In the genomic region with DNA sequence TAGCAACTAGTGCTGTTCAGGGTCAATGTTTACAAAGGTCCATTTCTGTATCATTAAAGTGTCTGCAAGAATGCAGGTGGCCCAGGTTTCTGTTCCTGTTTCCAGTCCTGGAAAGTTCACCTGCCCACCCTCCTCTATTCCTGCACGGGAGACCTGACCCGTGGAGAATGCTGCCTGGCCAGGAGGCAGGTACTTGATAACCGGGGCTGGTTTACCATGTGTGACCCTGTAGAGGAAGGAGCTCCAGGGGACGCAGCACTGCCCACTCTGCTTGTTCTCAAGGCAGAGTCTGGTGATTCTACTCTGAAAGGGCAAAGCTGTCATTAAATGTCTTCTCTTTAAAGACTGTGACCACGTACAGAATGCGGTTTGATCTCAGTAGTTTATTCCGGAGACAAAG, we compare ENCODE assay signal across 26 mouse cellular contexts. TPM values are rescaled to one million over a fixed set of nuclear protein-coding genes. Genes with fewer than 3 reads are reported as not detected.
DNase-seq lines count a peak whose midpoint lies in the region; ATAC-seq and TF ChIP-seq lines count a peak whose summit lies in the region.
"Had no signal": no experiment of that assay in that cellular context is flagged by ENCODE, and none has a peak within 500 bp of the region (broad histone marks: within the 10 kb centered on the region; RNA-seq: fewer than 3 reads in every experiment).

No protein-coding gene starts in this region.

- H3K4me2 ChIP-seq in kidney, embryonic 16.5 days (replicated peaks; ENCODE audit: low read depth, low read length) = no peak overlapping the region
- no peak overlapping the region for H3K4me2 ChIP-seq in CH12.LX (ENCODE audit: insufficient read depth, low read depth, poor library complexity, severe bottlenecking)
- H3K4me2 ChIP-seq in hindbrain, embryonic 12.5 days (replicated peaks) = no peak overlapping the region
- H3K4me2 ChIP-seq: embryonic facial prominence, embryonic 13.5 days; embryonic facial prominence, embryonic 15.5 days; forebrain, embryonic 12.5 days had no signal

- no peak overlapping the region for H3K4me3 ChIP-seq in kidney, embryonic 16.5 days (ENCODE audit: low read length)
- no peak overlapping the region for H3K4me3 ChIP-seq in CH12.LX (replicated peaks in 1 of 3; ENCODE audit: low read depth in 2 of 3, low read length in 2 of 3, poor library complexity in 1 of 3)
- no peak overlapping the region for H3K4me3 ChIP-seq in hindbrain, embryonic 12.5 days
- H3K4me3 ChIP-seq: embryonic facial prominence, embryonic 13.5 days; embryonic facial prominence, embryonic 15.5 days; erythroblast, embryonic 14.5 days; forebrain, embryonic 10.5 days; forebrain, embryonic 12.5 days had no signal

- no peaks in the 10 kb centered on the region for H3K79me2 ChIP-seq in CH12.LX (replicated peaks; ENCODE audit: control insufficient read depth, extremely low read depth, insufficient read depth, poor library complexity, severe bottlenecking)

- no peaks in the 10 kb centered on the region for H3K27me3 ChIP-seq in kidney, embryonic 16.5 days (ENCODE audit: insufficient read depth, low read length)
- H3K27me3 ChIP-seq in CH12.LX (replicated peaks) = no peaks in the 10 kb centered on the region
- no peaks in the 10 kb centered on the region for H3K27me3 ChIP-seq in splenic B cell, adult 2 months (ENCODE audit: control insufficient read depth, insufficient read depth, low read length, poor library complexity, severe bottlenecking)
- no peaks in the 10 kb centered on the region for H3K27me3 ChIP-seq in hindbrain, embryonic 12.5 days
- H3K27me3 ChIP-seq: embryonic facial prominence, embryonic 13.5 days; embryonic facial prominence, embryonic 15.5 days; forebrain, embryonic 12.5 days; Patski had no signal

- dilution Hi-C loops in CH12.LX (cut with MboI; ENCODE audit: extremely low pct_ligation_motif_present, extremely low pct_unique_long_range_greater_than_20kb, low sequenced_read_pairs) = no loop called here

- peak; percentile 64; the same call in 1 of the 2 replicates for ATAC-seq in kidney, embryonic 16.5 days (ENCODE audit: low FRiP score, low TSS enrichment)
- no peak for ATAC-seq in hindbrain, embryonic 12.5 days (ENCODE audit: low FRiP score)
- ATAC-seq: activated CD4-positive, CD25-positive, alpha-beta regulatory T cell, adult 4 months; CD4-positive, CD25-positive, alpha-beta regulatory T cell, adult 4 months; forebrain, embryonic 14.5 days; forebrain, embryonic 16.5 days; Patski had no signal

- TF ChIP-seq EP300 in CH12.LX (IDR thresholded peaks at IDR 0.05; ENCODE audit: low read length) = peak; percentile 48; the same call in 1 of the 2 replicates

- no peak for TF ChIP-seq POLR2A in CH12.LX (IDR thresholded peaks at IDR 0.05; ENCODE audit: low read depth, low read length)

- in situ Hi-C loops in CH12.LX (cut with MboI; ENCODE audit: low pct_ligation_motif_present, low pct_unique_long_range_greater_than_20kb, low sequenced_read_pairs) = no loop called here

- peak; percentile 10 for DNase-seq in cerebellum, adult 9-11 months
- no peak for DNase-seq in cerebellum, adult 9-10 months
- DNase-seq in kidney, postnatal 10 days = no peak
- no peak for DNase-seq in CH12.LX (ENCODE audit: extremely low read depth)
- peak; percentile 32 for DNase-seq in splenic B cell, adult 2 months (ENCODE audit: low read depth, low spot score)
- DNase-seq in layer of hippocampus, adult 18-20 months (ENCODE audit: low spot score in 2 of 2) = no peak
- DNase-seq: adrenal gland, adult 8-10 months; adrenal gland, postnatal 14 days; adrenal gland, postnatal 36 days; B cell, adult 2 months; cerebellum, adult 18-20 months; cerebellum, postnatal 10 days; cerebellum, postnatal 25 days had no signal

- H3K9ac ChIP-seq in kidney, embryonic 16.5 days (replicated peaks; ENCODE audit: low read length) = no peak overlapping the region
- no peak overlapping the region for H3K9ac ChIP-seq in CH12.LX (ENCODE audit: insufficient read depth, low read depth)
- H3K9ac ChIP-seq in hindbrain, embryonic 12.5 days = no peak overlapping the region
- H3K9ac ChIP-seq: embryonic facial prominence, embryonic 13.5 days; embryonic facial prominence, embryonic 15.5 days; forebrain, embryonic 12.5 days had no signal

- TF ChIP-seq RAD21 in CH12.LX (IDR thresholded peaks at IDR 0.05; ENCODE audit: low read depth, low read length) = no peak

- no peaks in the 10 kb centered on the region for H3K9me3 ChIP-seq in kidney, embryonic 16.5 days (ENCODE audit: low read length)
- no peaks in the 10 kb centered on the region for H3K9me3 ChIP-seq in CH12.LX (replicated peaks; ENCODE audit: low read length)
- H3K9me3 ChIP-seq in hindbrain, embryonic 12.5 days (replicated peaks) = no peaks in the 10 kb centered on the region
- H3K9me3 ChIP-seq: embryonic facial prominence, embryonic 13.5 days; embryonic facial prominence, embryonic 15.5 days; forebrain, embryonic 10.5 days; forebrain, embryonic 12.5 days had no signal

- no peaks in the 10 kb centered on the region for H3K4me1 ChIP-seq in kidney, embryonic 16.5 days (ENCODE audit: insufficient read depth, low read length)
- peaks cover 5 to 53% of the 10 kb centered on the region in 2 experiments; a peak in 3 of 4 replicates for H3K4me1 ChIP-seq in CH12.LX (ENCODE audit: control insufficient read depth in 1 of 2, insufficient read depth in 2 of 2)
- no peaks in the 10 kb centered on the region for H3K4me1 ChIP-seq in hindbrain, embryonic 12.5 days
- H3K4me1 ChIP-seq: embryonic facial prominence, embryonic 13.5 days; embryonic facial prominence, embryonic 15.5 days; forebrain, embryonic 12.5 days had no signal

- H3K27ac ChIP-seq in kidney, embryonic 16.5 days (ENCODE audit: low read length) = no peak overlapping the region
- no peak overlapping the region for H3K27ac ChIP-seq in CH12.LX (ENCODE audit: insufficient read depth, low read depth)
- no peak overlapping the region for H3K27ac ChIP-seq in hindbrain, embryonic 12.5 days
- H3K27ac ChIP-seq: embryonic facial prominence, embryonic 13.5 days; embryonic facial prominence, embryonic 15.5 days; forebrain, embryonic 12.5 days had no signal

- TF ChIP-seq CTCF in CH12.LX (conservative IDR thresholded peaks at IDR 0.05 in 1 of 2, IDR thresholded peaks at IDR 0.05 in 1 of 2; ENCODE audit: low read depth in 2 of 2, low read length in 2 of 2) = no peak

- H3K36me3 ChIP-seq in kidney, embryonic 16.5 days (ENCODE audit: insufficient read depth, low read length) = peaks cover 8% of the 10 kb centered on the region; the same call in 1 of the 2 replicates
- H3K36me3 ChIP-seq in CH12.LX (replicated peaks in 1 of 2; ENCODE audit: control insufficient read depth in 1 of 2, insufficient read depth in 1 of 2, low read length in 1 of 2) = peaks cover 35 to 53% of the 10 kb centered on the region in 2 experiments
- H3K36me3 ChIP-seq in splenic B cell, adult 2 months (ENCODE audit: control insufficient read depth, insufficient read depth, low read length, poor library complexity, severe bottlenecking) = no peaks in the 10 kb centered on the region; the same call in 1 of the 2 replicates
- peaks cover 6% of the 10 kb centered on the region for H3K36me3 ChIP-seq in hindbrain, embryonic 12.5 days

- 61% methylated on average over 7 of the region's 7 CpGs for WGBS in kidney, embryonic 16.5 days
- 81% methylated on average over 7 of the region's 7 CpGs for WGBS in hindbrain, embryonic 12.5 days

TF ChIP-seq in CH12.LX, 34 proteins besides CTCF, POLR2A, EP300 and RAD21:
- TF ChIP-seq BHLHE40 (IDR thresholded peaks at IDR 0.05; ENCODE audit: low read depth, low read length) = peak; percentile 30; the same call in 1 of the 2 replicates
- TF ChIP-seq IRF4 (IDR thresholded peaks at IDR 0.05; ENCODE audit: low read depth, low read length) = peak; percentile 55; the same call in 1 of the 2 replicates
- TF ChIP-seq USF2 (conservative IDR thresholded peaks at IDR 0.05; ENCODE audit: low read depth, low read length) = no peak
TF ChIP-seq in CH12.LX: peak in this region for 2.

RNA-seq across cellular contexts. Expression of gene Chga, which starts 13.4 kb away (rescaled TPM):
- polyA plus RNA-seq in kidney, embryonic 16.5 days (2015; fragmentation: Nextera tagmentation; extraction: Ambion mirVana) = 5.4 and 13.7 TPM in 2 replicates
- total RNA-seq in CH12.LX (2012; rRNA removed) (not detected in 2 replicates), CH12.LX (2014; rRNA removed) (not detected in 2 replicates)
- polyA plus RNA-seq in CH12.LX (2012; ENCODE audit: insufficient read length, low read depth) = not detected in 2 replicates
- 100 to 1,000 TPM; 123 to 138 TPM for total RNA-seq in layer of hippocampus, adult 18-20 months (2021)
- 47.1 and 53.1 TPM in 2 replicates for polyA plus RNA-seq in hindbrain, embryonic 12.5 days (2016; fragmentation: Nextera tagmentation; extraction: Ambion mirVana)
- total RNA-seq: MEL had no signal
- polyA plus RNA-seq: activated CD4-positive, CD25-positive, alpha-beta regulatory T cell, adult 4 months; CD4-positive, CD25-positive, alpha-beta regulatory T cell, adult 4 months had no signal

Comparison
In these comparisons a context has a peak if more than half of its experiments do, and no peak if none do; other contexts are left out.
1. DNase-seq: peak in cerebellum, adult 9-11 months (single experiment) and splenic B cell, adult 2 months (single experiment); none in cerebellum, adult 9-10 months (single experiment), kidney, postnatal 10 days (single experiment), CH12.LX (single experiment) and layer of hippocampus, adult 18-20 months (0 of 2).